Mouse (Mus musculus) neural tube, embryonic 15.5 days (tissue): ENCODE data around the gene Fastk. TPM values are rescaled to one million over a fixed set of nuclear protein-coding genes. Genes with fewer than 3 reads are reported as not detected.

Experiments used
- ATAC-seq: fragments of 200-750 bp; cut with Nextera tagmentation; 2 replicates; pipeline ENCODE4 v1.8.0; 2017; ENCODE audit warnings: mild to moderate bottlenecking, moderate TSS enrichment, moderate library complexity; ENCODE audit not compliant: low FRiP score
- H3K27ac ChIP-seq: fragments of 300-500 bp; sonication (generic); replicated peaks from 2 replicates; pipeline ENCODE4 v1.5.1; 2015; ENCODE audit warnings: mild to moderate bottlenecking, inconsistent platforms
- H3K27me3 ChIP-seq: fragments of 300-500 bp; sonication (generic); replicated peaks from 2 replicates; pipeline ENCODE4 v1.6.1; 2015; ENCODE audit warnings: inconsistent platforms
- H3K36me3 ChIP-seq: fragments of 300-500 bp; sonication (generic); 2 replicates; pipeline ENCODE4 v1.6.1; 2015; ENCODE audit warnings: inconsistent platforms
- H3K4me1 ChIP-seq: fragments of 300-500 bp; sonication (generic); 2 replicates; pipeline ENCODE4 v1.6.1; 2015; ENCODE audit warnings: inconsistent platforms
- H3K4me2 ChIP-seq: fragments of 300-500 bp; sonication (generic); 2 replicates; pipeline ENCODE4 v1.6.1; 2015; ENCODE audit warnings: inconsistent platforms, mild to moderate bottlenecking, moderate library complexity
- H3K4me3 ChIP-seq: fragments of 300-500 bp; sonication (generic); replicated peaks from 2 replicates; pipeline ENCODE4 v1.5.1; 2015; ENCODE audit warnings: mild to moderate bottlenecking, inconsistent platforms
- H3K9ac ChIP-seq: fragments of 300-500 bp; sonication (generic); replicated peaks from 2 replicates; pipeline ENCODE4 v1.6.1; 2015; ENCODE audit warnings: mild to moderate bottlenecking, inconsistent platforms
- H3K9me3 ChIP-seq: fragments of 300-500 bp; sonication (generic); replicated peaks from 2 replicates; pipeline ENCODE4 v1.6.1; 2016; ENCODE audit warnings: inconsistent platforms
- WGBS: fragments of 180-500 bp; shearing (Covaris S2); methylation state at CpG from one replicate; pipeline ENCODE4 v1.1.7; 2015; ENCODE audit warnings: mixed read lengths; 5-methylcytosine and 5-hydroxymethylcytosine counted together
- polyA plus RNA-seq: library from polyadenylated mRNA; unstranded; fragments of >200 nt; fragmentation: Nextera tagmentation; extraction: Ambion mirVana; gene quantifications from 2 replicates; pipeline ENCODE4 v1.2.1, GENCODE M21; 2015

The Fastk gene
- 111 TPM in 2 replicates for polyA plus RNA-seq

DNA sequence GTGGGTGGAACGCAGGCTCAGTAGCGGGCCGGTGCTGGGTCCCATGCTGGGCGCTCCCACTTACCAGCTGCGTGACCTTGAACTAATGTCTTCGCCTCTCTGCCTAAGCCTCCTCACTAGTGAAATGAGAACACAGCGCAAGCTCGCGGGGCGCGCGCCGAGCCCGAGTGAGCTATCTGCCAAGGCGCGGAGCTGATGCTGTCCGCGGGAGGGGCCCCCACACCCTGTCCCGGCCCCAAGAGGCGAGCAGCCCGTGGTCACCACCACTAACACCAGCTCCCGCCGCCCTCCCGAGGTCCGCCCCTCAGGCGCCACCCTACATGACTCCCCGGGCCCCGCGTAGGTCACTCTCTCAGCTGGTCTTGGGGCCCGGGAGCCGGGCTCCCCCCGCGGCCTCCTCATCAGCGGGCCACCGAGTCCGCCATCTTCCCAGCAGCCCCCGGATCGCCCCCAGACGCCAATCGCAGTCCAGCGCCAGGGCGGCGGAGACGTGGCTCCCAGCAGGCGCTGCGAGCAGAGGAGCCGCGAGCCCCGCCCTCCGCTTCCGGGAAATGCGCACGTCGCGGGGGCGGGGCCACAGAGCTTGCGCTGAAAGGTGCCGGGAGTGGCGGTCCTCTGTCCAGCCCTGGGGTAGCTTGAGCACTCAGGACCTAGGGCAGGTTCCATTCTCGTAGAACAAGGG, at the start of gene Fastk:
TSS of gene Fastk (minus strand) at position 542 of the 682 bp plus-strand sequence.
- Histone ChIP-seq H3K4me1 (peaks cover 42% of the 10 kb centered on the region), H3K27me3 (0 out of 2 replicates have a peak, but pooled peaks cover 3% of the 10 kb centered on the region), H3K36me3 (peaks cover 27% of the 10 kb centered on the region), H3K9ac (peak within 1 kb of the TSS; percentile 96), H3K4me2 (peak within 1 kb of the TSS; percentile 95), H3K9me3 (no peaks in the 10 kb centered on the region), H3K27ac (peak within 1 kb of the TSS; percentile 97), H3K4me3 (peak within 1 kb of the TSS; percentile 94)
- under 1% methylated on average over 60 of the region's 60 CpGs for WGBS
- ATAC-seq = peak; percentile 83

DNA sequence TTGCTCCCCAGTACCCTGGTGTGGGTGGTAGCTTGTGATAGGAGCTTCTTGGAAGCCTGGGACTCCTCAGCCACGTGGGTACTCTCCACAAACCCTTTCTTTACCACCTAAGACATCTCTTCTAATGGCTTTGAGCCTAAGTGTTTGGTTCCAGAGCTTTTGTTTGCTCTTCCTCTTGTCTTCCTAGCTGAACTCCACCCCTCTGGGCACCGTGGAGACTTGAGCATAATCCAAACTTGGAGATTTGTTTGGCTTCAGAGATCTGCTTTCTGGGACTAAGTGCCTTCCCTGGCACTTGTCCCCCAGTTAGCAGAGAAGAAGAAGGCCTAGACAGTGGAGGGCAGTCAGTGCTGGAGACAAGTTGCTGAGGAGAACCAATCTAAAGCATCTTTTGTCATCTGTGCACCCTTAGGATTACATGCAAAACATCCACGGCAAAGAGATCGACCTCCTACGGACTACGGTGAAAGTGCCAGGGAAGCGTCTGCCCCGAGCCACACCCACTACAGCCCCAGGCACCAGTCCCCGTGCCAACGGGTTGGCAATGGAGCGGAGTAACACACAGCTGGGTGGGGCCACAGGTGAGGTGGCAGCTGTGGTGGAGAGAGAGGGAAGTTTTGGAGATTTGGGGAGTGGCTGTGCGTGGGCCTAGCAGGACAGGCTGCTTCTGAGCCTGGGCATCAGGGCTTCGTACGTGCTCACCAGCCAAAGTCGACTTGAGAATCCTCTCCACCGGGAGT, 47.6 kb upstream of the Fastk start:
- no peak for ATAC-seq
- no peaks in the 10 kb centered on the region for H3K9me3 ChIP-seq
- no peak overlapping the region for H3K4me2 ChIP-seq
- no peak overlapping the region for H3K4me3 ChIP-seq
- WGBS = 78% methylated on average over 16 of the region's 16 CpGs
- peaks cover 81% of the 10 kb centered on the region for H3K4me1 ChIP-seq
- no peak overlapping the region for H3K27ac ChIP-seq
- 0 out of 2 replicates have a peak, but pooled peaks cover 2% of the 10 kb centered on the region for H3K27me3 ChIP-seq
- peaks cover 54% of the 10 kb centered on the region for H3K36me3 ChIP-seq
- H3K9ac ChIP-seq = no peak overlapping the region

DNA sequence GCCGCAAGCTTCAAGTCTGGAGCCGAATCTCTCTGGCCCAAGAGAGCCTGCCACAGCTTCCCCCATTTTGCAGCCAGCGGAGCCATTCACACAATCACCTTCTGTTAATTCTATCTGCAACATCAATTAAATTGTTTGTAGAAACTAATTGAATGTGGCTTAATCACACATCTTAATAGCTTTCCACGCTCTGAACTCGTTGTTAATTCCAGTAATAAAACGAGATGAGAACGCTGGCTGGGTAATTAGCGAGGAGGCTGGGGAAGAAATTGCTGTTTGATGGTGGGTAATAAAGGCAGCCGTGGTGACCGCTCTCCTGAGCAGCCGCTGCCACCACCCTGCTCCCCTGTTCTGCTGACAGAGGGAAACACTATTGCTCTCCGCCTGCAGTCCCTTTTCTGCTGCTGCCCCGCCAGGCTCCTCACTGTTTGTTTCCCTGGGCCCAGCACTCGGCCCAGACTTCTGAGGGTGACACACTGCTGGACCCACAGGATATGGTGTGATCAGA, 45.4 kb upstream of the Fastk start:
- no peaks in the 10 kb centered on the region for H3K9me3 ChIP-seq
- 0 out of 2 replicates have a peak overlapping the region, but pooled peaks have one; percentile 2 for H3K9ac ChIP-seq
- 13% methylated on average over 14 of the region's 14 CpGs for WGBS
- peaks cover 57% of the 10 kb centered on the region for H3K36me3 ChIP-seq
- H3K4me1 ChIP-seq = peaks cover 76% of the 10 kb centered on the region
- H3K27me3 ChIP-seq = 0 out of 2 replicates have a peak, but pooled peaks cover 2% of the 10 kb centered on the region
- peak; percentile 63 for ATAC-seq
- H3K4me2 ChIP-seq = no peak overlapping the region
- peak overlapping the region; percentile 78 for H3K27ac ChIP-seq
- H3K4me3 ChIP-seq = no peak overlapping the region

DNA sequence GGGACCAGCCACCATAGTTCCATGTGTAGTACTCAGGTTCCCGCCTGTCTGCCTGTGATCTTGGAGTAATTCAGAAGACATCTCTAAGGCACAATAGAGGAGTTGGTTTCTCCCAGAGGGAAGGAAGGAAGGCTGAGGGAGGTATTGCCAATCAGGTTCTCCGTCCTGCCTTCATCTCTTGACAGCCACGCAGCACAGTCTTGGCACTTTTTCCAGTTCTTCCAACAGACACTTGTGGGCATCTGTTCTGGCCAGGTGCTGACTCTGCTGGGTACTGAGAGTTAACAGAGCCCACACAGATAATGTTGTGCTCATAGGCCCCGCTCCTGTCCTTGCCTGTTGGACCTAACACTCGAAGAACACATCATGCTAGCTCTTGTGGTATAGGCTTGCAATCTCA, 41.7 kb upstream of the Fastk start:
- ATAC-seq = no peak
- Histone ChIP-seq H3K27ac (no peak overlapping the region), H3K9ac (no peak overlapping the region), H3K4me1 (peaks cover 85% of the 10 kb centered on the region), H3K27me3 (no peaks in the 10 kb centered on the region), H3K36me3 (peaks cover 52% of the 10 kb centered on the region), H3K4me2 (no peak overlapping the region), H3K4me3 (no peak overlapping the region), H3K9me3 (no peaks in the 10 kb centered on the region)
- whole genome bisulfite sequencing = 93% methylated on average over 5 of the region's 5 CpGs

DNA sequence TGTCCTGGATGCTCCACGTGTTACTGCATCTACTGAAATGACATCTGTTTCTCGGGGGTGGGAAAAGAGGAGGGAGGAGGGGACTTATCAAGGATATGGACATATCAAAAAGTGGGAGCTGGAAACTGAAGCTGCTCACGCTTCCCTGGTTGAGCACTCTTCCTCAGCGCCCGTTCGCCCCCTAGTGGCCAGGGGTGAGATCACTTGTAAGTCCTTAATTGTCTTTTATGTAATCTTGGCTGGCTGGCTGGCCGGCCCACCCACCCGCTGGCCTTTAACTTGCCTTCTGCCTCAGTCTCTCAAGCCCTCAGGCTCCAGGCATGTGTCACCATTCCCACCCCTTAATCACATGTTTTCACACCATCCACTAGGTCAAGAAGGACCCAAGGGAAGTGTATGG, 41.0 kb upstream of the Fastk start:
- Histone ChIP-seq H3K36me3 (peaks cover 52% of the 10 kb centered on the region), H3K27ac (peak overlapping the region; percentile 83), H3K4me1 (peaks cover 86% of the 10 kb centered on the region), H3K27me3 (no peaks in the 10 kb centered on the region), H3K4me2 (peak overlapping the region; percentile 50; the same call in 1 of the 2 replicates), H3K4me3 (no peak overlapping the region), H3K9ac (no peak overlapping the region), H3K9me3 (no peaks in the 10 kb centered on the region)
- no peak for ATAC-seq
- WGBS = under 1% methylated on average over 8 of the region's 8 CpGs

DNA sequence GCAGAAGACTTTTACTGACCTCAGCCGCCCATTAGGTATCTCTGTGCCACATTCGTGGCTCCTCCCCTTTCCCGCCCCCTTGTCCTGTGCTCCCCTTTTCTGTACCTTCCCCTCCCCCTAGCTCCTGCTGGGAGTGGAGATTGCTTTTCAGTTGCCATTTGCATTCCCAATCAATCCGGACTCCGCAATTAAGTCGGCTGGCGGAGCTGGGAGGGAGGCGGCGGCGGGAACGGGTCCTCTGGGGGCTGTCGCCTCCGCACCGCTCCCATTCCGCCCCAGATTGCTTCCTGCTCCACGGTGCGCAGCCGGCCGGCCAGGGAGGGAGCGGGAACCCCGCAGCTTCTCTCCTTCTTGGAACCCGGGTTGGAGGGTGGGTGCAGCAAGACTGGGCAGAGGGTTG, 39.9 kb upstream of the Fastk start:
- H3K4me3 ChIP-seq = no peak overlapping the region
- H3K27me3 ChIP-seq = no peaks in the 10 kb centered on the region
- peaks cover 61% of the 10 kb centered on the region for H3K36me3 ChIP-seq
- WGBS = 12% methylated on average over 22 of the region's 22 CpGs
- no peak overlapping the region for H3K9ac ChIP-seq
- ATAC-seq = peak; percentile 28
- peaks cover 79% of the 10 kb centered on the region for H3K4me1 ChIP-seq
- H3K4me2 ChIP-seq = peak overlapping the region; percentile 50
- peak overlapping the region; percentile 83 for H3K27ac ChIP-seq
- H3K9me3 ChIP-seq = no peaks in the 10 kb centered on the region

DNA sequence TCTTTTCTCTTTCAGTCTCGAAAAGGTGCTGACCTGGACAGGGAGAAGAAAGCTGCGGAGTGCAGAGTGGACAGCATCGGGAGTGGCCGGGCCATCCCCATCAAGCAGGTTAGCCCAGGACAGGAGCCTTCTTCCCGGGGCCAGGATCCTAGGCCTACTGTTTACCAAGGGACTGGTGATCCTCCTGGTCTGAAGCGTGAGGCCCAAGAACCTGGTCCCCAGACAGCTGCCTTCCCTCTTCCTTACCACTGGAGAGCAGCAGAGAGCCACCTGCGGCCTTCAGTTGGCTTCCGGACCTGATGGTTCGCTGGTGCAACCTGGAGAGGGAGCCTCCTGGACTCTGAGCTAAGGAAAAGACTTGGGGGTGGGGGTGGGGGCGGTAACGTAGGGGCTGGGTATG, 38.2 kb upstream of the Fastk start:
- no peaks in the 10 kb centered on the region for H3K9me3 ChIP-seq
- no peak overlapping the region for H3K9ac ChIP-seq
- peak overlapping the region; percentile 83; the same call in 1 of the 2 replicates for H3K27ac ChIP-seq
- peaks cover 63% of the 10 kb centered on the region for H3K4me1 ChIP-seq
- H3K36me3 ChIP-seq = peaks cover 61% of the 10 kb centered on the region
- no peak overlapping the region for H3K4me2 ChIP-seq
- no peaks in the 10 kb centered on the region for H3K27me3 ChIP-seq
- WGBS = 20% methylated on average over 11 of the region's 11 CpGs
- H3K4me3 ChIP-seq = no peak overlapping the region
- 0 out of 2 replicates have a peak, but pooled peaks have one; percentile 12 for ATAC-seq

DNA sequence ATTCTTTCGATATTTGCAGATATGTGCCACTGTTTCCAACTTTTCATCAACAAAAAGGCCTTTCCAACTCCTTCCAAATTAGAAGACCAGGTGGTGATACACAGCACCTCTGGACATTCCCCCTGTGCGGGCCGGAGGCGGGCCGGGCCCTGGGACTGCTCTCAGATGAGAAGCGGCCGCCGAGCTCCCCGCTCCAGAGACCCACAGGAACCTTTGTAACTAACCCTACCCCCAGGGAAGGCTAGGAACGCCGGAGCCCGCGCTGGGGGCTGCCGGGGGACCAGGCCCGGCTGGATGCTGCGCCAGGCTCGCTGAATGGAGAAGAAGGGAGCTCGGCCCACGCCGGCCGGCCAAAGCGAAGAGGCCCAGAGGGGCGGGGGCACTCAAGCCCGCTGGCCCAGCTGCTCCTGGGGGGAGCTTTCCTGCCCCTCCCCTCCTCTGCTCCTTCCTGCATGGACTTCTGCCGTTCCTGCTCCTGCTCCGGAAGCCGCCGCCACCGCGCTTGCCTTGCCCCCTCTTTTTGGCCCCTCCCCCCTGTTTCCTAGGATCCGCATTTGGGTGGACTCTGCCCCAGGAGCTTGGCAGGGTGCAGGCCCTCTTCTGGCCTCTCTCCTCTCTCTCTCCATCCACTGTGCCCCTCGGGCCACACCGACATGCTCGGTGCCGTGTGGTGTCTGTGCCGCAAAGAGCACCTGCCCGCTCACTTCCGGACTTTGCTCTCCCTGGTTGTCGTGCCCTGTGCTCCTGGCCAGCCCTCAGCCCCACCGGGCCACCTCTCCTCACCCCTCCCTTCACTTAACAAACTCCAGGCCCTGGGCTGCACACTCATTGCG, 37.4 kb upstream of the Fastk start:
- ATAC-seq = no peak
- no peak overlapping the region for H3K9ac ChIP-seq
- peak overlapping the region; percentile 83; the same call in 1 of the 2 replicates for H3K27ac ChIP-seq
- H3K4me1 ChIP-seq = peaks cover 54% of the 10 kb centered on the region
- WGBS = 52% methylated on average over 37 of the region's 41 CpGs
- H3K9me3 ChIP-seq = no peaks in the 10 kb centered on the region
- H3K4me2 ChIP-seq = no peak overlapping the region
- no peak overlapping the region for H3K4me3 ChIP-seq
- no peaks in the 10 kb centered on the region for H3K27me3 ChIP-seq
- peaks cover 62% of the 10 kb centered on the region for H3K36me3 ChIP-seq

DNA sequence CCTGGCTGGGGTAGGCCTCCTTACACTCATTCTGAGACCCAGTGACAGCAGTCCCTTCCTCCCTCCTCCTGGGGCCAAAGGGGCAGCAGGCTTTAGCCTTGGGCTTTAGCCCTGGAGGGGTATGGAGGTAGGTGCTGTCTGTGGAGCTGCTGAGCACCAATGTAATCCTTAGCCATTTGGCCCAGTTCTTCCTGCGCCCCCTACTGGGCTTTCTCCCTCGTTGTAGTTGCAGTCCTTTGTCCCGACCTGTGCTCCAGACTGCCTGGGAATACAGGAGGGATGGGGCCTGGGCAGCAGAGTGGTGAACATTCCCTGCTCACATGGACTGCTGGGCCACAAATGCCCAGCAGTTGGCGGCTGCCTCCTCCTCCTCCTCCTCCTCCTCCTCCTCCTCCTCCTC, 36.6 kb upstream of the Fastk start:
- 7% methylated on average over 4 of the region's 4 CpGs for WGBS
- H3K36me3 ChIP-seq = peaks cover 68% of the 10 kb centered on the region

DNA sequence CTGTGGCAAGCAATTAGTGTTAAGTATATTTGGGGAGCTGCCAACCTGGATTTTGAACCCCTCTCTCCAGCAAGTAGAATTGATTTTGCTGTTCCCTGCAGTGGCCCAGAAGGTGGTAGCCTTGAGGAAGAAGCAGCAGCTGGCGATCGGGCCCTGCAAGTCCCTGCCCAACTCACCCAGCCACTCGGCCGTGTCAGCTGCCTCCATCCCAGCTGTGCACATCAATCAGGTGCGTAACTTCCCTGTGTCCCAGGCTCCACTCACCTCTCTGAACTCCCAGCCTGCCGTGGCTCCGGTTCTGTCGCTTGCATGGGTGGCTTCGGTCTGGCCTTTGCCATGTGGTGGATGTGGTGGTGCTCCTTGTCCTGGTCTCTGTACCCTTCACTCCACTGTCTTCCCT, 32.8 kb upstream of the Fastk start:
- WGBS = 77% methylated on average over 9 of the region's 9 CpGs
- no peak overlapping the region for H3K27ac ChIP-seq
- H3K9me3 ChIP-seq = no peaks in the 10 kb centered on the region
- H3K4me1 ChIP-seq = peaks cover 54% of the 10 kb centered on the region
- no peak overlapping the region for H3K9ac ChIP-seq
- H3K27me3 ChIP-seq = 0 out of 2 replicates have a peak, but pooled peaks cover 6% of the 10 kb centered on the region
- no peak for ATAC-seq
- H3K4me3 ChIP-seq = no peak overlapping the region
- no peak overlapping the region for H3K4me2 ChIP-seq
- peaks cover 55% of the 10 kb centered on the region for H3K36me3 ChIP-seq

More for the DNA sequence above, 36.6 kb upstream of the Fastk start:
- no peaks in the 10 kb centered on the region for H3K9me3 ChIP-seq
- H3K4me2 ChIP-seq = no peak overlapping the region
- ATAC-seq = peak; percentile 11; the same call in 1 of the 2 replicates
- no peaks in the 10 kb centered on the region for H3K27me3 ChIP-seq
- no peak overlapping the region for H3K9ac ChIP-seq
- peaks cover 51% of the 10 kb centered on the region for H3K4me1 ChIP-seq
- no peak overlapping the region for H3K4me3 ChIP-seq
- H3K27ac ChIP-seq = no peak overlapping the region
